ENCODE assay signal across 8 mouse cellular contexts in the genomic region with DNA sequence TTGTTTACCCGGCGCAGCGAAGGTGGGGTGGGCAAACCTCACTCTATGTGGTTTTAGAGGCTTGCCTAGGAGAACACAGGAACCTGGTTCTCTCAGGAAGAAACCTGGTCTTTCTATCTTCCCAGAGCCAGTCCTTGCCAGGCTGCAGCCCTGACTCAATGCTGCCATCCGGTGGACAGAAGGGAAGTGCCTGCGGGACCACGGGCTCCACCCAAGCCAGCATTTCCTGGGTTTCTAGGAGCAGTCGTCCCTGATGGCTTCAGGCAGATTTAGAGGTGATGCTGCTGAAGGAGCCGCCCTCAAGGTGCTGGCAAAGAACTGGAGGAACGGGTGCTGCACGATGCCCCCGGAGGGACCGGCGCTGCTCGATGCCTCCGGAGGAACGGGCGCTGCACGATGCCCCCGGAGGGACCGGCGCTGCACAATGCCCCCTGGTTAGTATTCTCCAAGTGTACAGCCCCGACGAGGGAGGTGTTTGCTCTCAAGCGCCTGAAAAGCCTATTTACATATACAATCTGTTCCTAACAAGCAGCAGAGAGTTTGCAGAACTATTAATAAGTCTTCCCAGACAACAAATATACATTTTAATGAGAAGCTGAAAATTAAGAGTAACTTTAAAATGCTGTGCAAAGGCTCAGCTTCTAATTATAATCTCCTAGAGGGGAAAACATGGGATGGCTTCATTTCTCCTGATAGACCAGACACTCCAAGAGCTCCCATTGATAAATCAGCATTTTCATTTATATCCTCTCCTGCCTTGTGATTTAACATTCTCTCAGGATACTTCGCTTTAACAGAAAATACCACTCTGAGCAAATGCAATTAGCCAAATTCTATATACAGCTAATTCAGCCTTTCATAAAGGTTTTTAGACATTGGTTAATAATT. TPM values are rescaled to one million over a fixed set of nuclear protein-coding genes. Genes with fewer than 3 reads are reported as not detected.
A peak's percentile ranks its signal among the peaks of the same experiment; 100 is the strongest.
DNase-seq lines count a peak whose midpoint lies in the region; ATAC-seq lines count a peak whose summit lies in the region.

No protein-coding gene starts in this region.

- H3K9ac ChIP-seq in hindbrain, embryonic 13.5 days, result peak overlapping the region; percentile 82

- H3K9me3 ChIP-seq in hindbrain, embryonic 13.5 days, result peaks cover 5% of the 10 kb centered on the region; the same call in 1 of the 2 replicates

- DNase-seq in MEL-GATA-1-ER (ENCODE audit: extremely low read depth, low read depth), result peak; percentile 25
- DNase-seq in cerebellum, adult 9-11 months, result peak; percentile 79
- DNase-seq in frontal cortex, postnatal 14 days (ENCODE audit: low spot score in 2 of 2), result peak; percentile 79 to 92
- DNase-seq in layer of hippocampus, postnatal 14 days (ENCODE audit: low spot score in 2 of 2), result peak; percentile 92 to 96
- peak; percentile 90 for DNase-seq in lung, postnatal 14 days
- DNase-seq in retina, embryonic 14.5 days (ENCODE audit: low spot score), result peak; percentile 91
- peak; percentile 75 to 81 for DNase-seq in thymus, postnatal 36 days

- H3K4me3 ChIP-seq in hindbrain, embryonic 13.5 days, result peak overlapping the region; percentile 51

- 0 out of 2 replicates have a peak, but pooled peaks cover 11% of the 10 kb centered on the region for H3K27me3 ChIP-seq in hindbrain, embryonic 13.5 days

- ATAC-seq in hindbrain, embryonic 13.5 days (ENCODE audit: low FRiP score), result peak; percentile 89

- H3K4me2 ChIP-seq in hindbrain, embryonic 13.5 days, result peak overlapping the region; percentile 66

- peak overlapping the region; percentile 91 for H3K27ac ChIP-seq in hindbrain, embryonic 13.5 days

- 3% methylated on average over 25 of the region's 25 CpGs for WGBS in hindbrain, embryonic 13.5 days

- H3K36me3 ChIP-seq in hindbrain, embryonic 13.5 days, result no peaks in the 10 kb centered on the region

- peaks cover 17% of the 10 kb centered on the region for H3K4me1 ChIP-seq in hindbrain, embryonic 13.5 days (replicated peaks)

RNA-seq across cellular contexts. Expression of a gene that starts 25.9 kb away (rescaled TPM):
- 19.8 and 23.1 TPM in 2 replicates for polyA plus RNA-seq in hindbrain, embryonic 13.5 days (2015; fragmentation: Nextera tagmentation; extraction: Ambion mirVana)
- 10 to 100 TPM; 87.9 to 91.6 TPM for total RNA-seq in layer of hippocampus, postnatal 14 days (2021)

Comparison
In these comparisons a context has a peak if more than half of its experiments do, and no peak if none do; other contexts are left out.
1. Peak in every context shown above with its lines: DNase-seq, ATAC-seq, H3K4me3 ChIP-seq and H3K27ac ChIP-seq.
2. DNase-seq: peak in every context shown above with its lines; median percentile 94 in layer of hippocampus, postnatal 14 days; 91 in retina, embryonic 14.5 days; 90 in lung, postnatal 14 days; 86 in frontal cortex, postnatal 14 days; 79 in cerebellum, adult 9-11 months; 78 in thymus, postnatal 36 days; 25 in MEL-GATA-1-ER.